Mouse (Mus musculus) embryo, embryonic 11.5 days (tissue): Measurements from ENCODE around the gene 0610010K14Rik.

Source experiments
- DNase-seq: peaks from one replicate; pipeline ENCODE4 v3.0.0-alpha.2; 2012; ENCODE audit warnings: low read depth, low spot score

Gene 0610010K14Rik

GRCm38 (mm10) chr11:70235254-70235900, 2.3 kb downstream of the 0610010K14Rik start:
- DNase-seq = no peak

GRCm38 (mm10) chr11:70234497-70234896, 3.2 kb downstream of the 0610010K14Rik start:
- no peak for DNase-seq

- no peak for DNase-seq
Measured at GRCm38 (mm10) chr11:70234037-70234436, 3.7 kb downstream of the 0610010K14Rik start.

DNA sequence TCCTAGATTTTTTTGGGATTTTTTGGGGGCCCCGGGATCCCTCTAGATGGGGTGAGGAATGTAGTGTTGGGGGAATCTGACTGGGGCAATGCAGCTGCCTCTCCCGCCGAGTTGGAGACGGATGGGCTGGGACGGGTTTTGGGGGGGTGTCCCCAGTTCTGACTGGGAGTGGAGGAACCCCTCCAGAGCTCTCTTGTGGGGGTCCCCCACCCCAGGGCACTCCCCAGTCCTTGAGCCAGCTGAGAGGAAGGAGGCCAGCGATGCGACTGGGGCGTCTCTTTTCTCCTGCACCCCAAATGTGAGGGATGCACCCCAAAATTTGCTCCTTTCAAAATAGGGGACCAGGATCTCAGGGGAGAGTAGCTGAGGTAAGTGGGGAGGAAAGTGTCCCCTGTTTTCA, 4.7 kb downstream of the 0610010K14Rik start:
- DNase-seq = no peak

- no peak for DNase-seq
Measured at GRCm38 (mm10) chr11:70232546-70232945, 5.2 kb downstream of the 0610010K14Rik start.

- DNase-seq = peak; percentile 71
Measured at GRCm38 (mm10) chr11:70230239-70230727, 7.4 kb downstream of the 0610010K14Rik start.

DNA sequence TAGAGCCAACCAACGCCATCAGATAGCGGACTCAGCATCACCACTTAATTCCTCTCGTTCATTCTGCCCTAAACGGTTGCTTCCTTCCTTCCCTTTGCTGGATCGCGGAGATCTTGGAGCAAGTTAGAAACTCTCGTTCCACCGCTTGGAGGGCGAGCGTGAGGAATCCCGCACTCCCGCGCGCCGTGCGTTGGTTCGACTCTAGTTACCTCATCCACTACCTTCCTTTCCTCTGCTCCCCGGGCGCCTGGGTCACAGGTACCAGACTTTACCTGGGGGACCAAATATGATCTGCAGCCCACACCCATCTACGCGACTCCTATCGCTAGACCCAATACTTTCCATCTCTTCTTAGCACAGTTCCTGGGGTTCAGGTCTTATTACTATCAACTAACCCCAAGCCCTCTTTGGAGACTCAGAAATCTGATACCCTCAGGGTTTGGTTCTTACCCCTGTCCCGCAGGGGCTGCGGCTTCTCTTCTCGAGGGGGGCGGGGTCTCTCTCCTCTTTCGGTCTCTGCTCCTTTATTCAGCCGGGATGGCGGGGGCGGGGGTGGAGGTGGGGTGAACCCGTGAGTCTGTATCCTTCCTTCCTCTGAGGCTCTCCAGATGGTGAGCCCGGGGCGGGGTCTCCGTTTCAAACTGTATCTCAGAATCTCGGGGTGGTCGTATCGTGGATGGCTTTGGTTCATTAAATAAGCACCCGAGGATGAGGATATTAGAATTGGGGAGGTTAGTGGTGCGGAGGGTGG, 8.3 kb downstream of the 0610010K14Rik start, which contains the start of gene Bcl6b:
Gene Bcl6b, minus strand, starts transcription at position 539 of the 751 bp plus-strand sequence.
- no peak for DNase-seq

DNA sequence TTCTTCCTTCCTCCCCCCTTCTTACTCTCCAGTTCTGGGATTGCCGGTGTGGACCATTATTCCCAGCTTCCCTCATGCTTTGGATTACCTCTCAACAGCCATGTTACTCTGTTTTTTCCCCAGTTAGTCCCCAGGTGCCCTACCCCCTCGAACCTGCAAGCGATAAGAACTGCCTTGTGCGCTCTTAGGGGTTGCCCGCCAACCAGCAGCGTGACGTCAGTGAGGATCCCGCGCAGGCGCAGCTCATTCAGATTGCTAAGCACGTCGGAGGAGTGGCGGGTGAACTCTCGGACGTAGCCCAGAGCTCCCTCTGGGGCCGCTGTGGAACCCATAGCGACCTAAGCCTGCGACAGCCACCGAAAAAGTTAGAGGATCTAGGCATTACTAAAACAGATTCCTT, 8.9 kb downstream of the 0610010K14Rik start:
- DNase-seq = peak; percentile 68

GRCm38 (mm10) chr11:70227661-70228245, 10.0 kb downstream of the 0610010K14Rik start:
- no peak for DNase-seq

DNA sequence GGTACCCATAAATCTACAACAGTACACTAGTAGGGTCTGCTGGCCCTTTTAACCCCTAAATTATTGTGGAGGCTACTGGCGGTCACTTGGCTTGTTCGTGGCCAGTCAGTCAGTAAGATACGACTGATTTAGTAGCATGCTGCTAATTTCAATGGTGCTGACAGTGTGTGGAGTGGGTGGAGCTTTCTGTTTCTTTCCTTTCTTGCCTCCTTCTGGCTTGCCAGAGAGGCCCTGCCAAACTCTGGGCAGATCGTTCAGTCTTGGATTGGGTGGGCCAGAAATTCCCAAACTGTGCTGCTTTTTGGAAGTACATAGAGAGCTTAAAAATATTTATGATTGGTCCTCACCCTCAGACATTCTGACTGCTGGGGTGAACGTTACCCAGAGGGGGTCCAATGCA, 10.6 kb downstream of the 0610010K14Rik start:
- no peak for DNase-seq

DNA sequence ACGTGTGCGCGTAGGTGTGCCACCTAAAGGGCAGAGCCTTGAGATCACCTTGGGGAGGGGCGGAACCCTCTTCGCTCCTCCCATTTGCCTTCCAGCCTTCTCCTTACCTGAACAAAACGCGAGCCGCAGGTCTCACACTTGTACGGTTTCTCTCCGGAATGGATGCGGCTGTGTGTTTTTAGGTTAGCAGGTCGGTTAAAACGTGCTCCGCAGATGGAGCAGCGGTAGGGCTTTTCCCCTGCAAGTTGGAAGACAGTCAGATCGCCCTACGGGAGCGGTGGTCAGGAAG, 11.2 kb downstream of the 0610010K14Rik start:
- DNase-seq = no peak

DNA sequence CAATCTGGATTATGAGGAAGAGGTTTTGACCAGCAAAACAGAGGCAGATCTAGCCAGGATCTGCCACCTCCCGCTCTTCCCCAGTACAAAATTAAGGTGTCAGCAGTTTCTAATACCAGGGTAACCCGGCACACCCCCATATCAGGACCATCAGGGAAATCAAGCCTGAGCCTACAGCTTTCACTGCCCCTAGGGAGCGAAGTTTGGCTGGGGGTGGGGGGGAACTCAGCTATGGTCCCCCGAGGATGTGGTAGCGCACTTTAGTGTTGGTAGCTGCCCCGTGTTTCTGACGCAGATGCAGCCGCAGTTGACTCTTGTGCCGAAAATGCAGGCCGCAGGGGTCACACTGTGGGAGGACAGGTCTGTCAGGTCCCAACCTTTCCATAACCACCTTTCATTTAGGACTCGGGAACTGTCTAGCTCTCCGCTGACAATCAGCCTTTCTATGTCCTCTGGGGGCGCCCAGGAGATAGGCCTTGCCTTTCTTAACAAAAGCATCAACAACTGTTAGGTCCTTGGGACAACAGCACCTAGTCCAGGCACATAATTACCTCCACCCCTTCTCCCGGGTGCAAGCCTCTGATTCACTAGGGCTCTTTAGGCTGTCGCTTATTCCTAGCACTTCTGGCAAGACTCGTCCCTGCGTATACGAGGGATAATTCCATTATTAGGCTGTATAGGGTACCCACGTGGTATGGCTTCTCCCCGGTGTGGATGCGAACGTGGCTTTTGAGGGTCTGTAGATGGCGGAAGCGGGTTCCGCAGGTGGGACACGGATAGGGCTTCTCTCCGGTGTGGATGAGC, 11.7 kb downstream of the 0610010K14Rik start:
- DNase-seq = no peak

DNA sequence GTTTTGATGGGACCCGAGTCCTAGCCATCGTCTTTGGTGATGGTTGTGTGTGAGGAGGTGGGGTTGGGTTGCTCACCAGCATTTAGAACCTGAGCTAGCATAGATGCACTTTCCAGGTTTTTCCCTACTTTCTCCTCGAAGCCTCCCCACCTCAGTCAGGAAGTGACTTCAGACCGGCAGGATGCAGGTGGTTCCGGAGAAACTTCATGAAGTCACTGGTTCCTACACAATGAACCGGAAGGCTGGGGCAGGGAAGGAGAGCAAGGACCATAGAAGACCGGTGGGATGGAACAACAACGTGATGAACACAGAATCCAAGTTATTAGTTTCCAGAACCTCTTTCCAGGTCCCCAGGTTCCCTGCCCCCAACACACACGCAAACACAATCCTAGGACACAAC, 14.0 kb downstream of the 0610010K14Rik start:
- DNase-seq = no peak

DNA sequence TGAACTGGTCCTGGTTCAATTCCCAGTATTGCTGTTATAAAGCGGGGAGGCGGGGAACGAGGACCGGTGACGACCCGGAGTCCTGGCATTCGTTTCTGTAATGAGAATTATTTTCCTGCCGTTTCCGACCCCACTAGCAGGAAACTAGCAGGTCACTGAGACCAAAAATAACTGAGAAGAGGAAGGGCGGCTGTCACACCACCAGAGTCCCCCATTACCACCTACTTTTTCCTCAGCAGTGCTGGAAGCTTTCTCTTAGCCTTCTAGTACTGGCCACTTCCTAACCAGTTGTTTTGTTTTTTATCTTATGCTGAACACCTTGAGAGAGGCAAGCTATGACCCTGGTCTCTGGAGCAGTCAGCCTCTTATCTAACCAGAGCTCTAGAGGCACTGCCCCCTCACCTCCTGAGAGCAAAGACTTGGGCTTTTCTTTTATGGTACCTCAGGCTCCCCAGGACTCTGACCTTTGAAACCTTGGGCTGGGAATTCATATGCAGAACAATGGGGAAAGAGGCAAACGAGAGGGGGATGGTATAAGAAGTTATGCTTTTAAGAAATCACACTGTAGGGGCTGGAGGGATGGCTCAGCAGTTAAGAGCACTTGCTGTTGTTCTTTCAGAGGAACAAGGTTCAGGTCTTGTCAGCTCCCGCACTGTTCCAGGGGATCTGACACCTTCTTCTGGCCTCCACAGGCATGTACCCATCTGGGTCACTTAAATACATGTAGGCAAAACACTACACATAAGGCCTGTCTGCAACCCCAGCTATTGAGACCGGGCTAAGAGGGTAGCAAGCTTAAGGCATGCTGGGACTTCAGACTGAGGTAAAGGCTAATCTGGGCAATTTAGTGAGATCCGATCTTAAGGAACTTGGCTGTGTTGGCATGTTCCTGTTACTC, 15.9 kb downstream of the 0610010K14Rik start:
- DNase-seq = no peak

DNA sequence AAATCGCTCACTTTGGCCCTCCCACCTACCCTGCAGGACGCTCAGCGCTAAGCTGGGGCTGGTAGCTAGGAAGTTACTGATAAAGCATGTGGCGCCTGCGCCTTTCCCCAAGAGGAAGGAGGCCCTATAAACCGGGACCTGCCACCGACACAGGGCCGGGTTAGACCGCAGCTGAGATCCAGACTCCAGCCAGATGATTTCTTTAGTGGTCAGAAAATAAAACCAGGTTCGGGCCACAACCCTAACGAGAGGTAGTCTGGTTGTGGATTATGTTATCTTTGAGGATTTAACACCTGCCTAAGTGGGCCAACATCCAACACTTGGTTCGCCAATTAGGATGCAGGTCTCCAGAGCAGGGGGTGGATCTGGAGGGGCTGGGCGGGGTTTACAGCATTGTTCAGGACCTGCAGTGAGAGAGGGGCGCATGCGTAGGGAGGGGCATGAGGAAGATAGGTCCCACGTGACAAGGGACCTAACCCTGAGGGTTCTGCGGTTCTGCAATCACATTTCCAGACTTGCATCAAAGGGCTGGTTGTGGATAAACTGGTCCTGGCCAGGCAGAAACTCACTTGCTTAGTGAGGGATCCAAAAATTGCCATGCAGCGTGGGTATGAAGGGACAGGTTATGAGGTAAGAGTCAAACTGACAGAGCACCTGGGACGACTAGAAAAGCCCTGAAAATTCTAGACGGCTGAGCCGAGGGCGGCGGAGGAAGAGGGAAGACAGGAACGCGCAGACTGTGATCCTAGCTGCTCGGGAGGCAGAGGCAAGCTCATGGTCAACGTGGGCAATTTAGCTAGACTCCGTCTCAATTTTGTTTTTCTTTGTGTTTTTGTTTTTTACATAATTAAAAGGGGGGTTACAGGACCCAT, 16.7 kb downstream of the 0610010K14Rik start, which contains the start of gene Slc16a13:
Gene Slc16a13, minus strand, starts transcription at position 334 of the 872 bp plus-strand sequence.
- peak; percentile 92 for DNase-seq

DNA sequence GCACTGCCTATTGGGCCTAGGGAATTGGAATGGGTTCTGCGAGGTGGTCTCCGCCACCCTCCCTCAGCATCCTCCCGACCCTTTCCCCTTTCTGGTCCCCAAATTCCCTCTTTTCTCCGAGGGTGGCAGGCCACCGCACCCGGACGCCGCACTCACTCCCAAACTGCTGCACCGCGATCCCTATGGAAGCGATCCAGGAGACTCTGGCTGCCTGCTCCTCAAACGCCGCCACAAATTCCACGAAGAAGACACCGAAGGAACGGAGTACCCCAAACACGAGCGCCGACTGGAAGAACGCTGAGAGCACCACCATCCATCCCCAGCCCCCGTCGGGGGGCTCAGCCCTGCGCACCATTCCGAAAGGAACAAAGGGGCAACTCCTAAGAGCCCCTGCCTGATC, 17.4 kb downstream of the 0610010K14Rik start:
- DNase-seq = no peak

DNA sequence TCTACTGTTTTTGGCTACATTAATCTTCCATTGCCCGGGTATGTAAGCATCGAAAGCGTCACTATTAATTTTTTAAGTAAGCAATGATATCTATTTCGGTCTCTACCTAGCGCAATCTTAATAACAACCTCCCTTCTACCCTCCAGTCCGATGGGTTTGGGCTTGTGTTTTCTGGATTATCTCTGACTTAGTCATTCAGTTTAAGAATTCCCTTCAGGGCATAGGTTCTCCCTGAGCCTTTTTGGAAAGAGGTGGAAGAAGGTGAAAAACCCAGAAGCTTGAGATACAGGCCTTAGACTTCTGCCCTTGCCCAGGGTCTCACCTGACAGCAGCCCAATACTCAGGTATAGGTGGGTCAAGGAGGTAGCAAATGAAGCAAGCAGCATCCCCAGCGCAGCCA, 17.8 kb downstream of the 0610010K14Rik start:
- no peak for DNase-seq

DNA sequence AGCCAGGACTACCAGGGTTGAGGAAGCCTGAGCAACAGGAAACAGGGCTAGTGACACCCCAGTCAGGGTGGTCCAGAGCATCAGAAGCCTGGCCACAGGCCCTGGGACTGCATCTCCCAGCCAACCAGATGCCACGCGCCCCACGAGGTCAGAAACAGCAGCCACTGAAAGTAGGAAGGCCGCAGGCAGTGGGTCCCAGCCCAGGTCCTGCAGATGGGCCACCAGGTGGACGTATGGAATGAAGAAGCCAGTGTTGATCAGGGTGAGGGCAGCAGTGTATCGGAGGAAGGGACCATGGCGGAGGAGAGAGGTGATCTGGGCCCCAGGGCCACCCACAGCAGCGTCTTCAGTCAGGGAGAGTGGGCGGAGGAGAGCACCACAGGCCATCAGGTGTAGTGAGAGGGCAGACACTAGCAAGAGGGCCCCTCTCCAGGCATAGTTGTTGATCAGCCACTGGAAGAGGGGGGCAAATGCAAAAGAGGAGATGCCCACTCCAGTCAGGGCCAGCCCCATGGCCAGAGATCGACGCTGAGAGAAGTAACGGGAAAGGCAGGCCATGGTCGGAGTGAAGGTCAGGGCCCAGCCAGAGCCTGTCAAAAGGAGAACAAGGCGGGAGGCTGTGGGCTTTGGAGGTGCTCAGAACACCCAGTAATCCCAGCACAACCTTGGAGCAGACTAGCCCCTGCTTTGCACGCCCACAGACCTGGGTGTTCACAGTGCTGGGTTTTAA, 18.8 kb downstream of the 0610010K14Rik start:
- DNase-seq = no peak

GRCm38 (mm10) chr11:70218039-70218438, 19.7 kb downstream of the 0610010K14Rik start:
- no peak for DNase-seq
